Mouse (Mus musculus) olfactory bulb, adult 2 months (tissue): ENCODE measurements at regions not wholly inside any gene's neighbourhood (a gene's known extent, or its start where the extent isn't known, plus 50 kb on each side); places are given as distances from the start of the nearest gene placed in this dataset.

ENCODE experiments used
- H3K27ac ChIP-seq: fragments of 200-500 bp; 2 replicates; pipeline ENCODE4 v1.5.1; 2012; ENCODE audit warnings: low read depth, low read length; ENCODE audit not compliant: insufficient read depth
- H3K4me1 ChIP-seq: fragments of 200-500 bp; 2 replicates; pipeline ENCODE4 v1.6.1; 2012; ENCODE audit warnings: low read length; ENCODE audit not compliant: control insufficient read depth, insufficient read depth
- H3K4me3 ChIP-seq: fragments of 200-500 bp; 2 replicates; pipeline ENCODE4 v1.5.1; 2012; ENCODE audit warnings: mild to moderate bottlenecking, low read depth, low read length, moderate library complexity; ENCODE audit not compliant: insufficient read depth
- CTCF ChIP-seq: fragments of 200-500 bp; IDR thresholded peaks from 2 replicates; pipeline ENCODE4 v1.5.1; 2012; ENCODE audit warnings: low read depth, mild to moderate bottlenecking, low read length, moderate library complexity; ENCODE audit not compliant: insufficient read depth
- POLR2A ChIP-seq: fragments of 200-500 bp; IDR thresholded peaks from 2 replicates; pipeline ENCODE4 v1.6.1; 2012; ENCODE audit warnings: mild to moderate bottlenecking, low read depth, low read length, moderate library complexity; ENCODE audit not compliant: insufficient read depth
- WGBS: fragments of 180-500 bp; shearing (Covaris S2); methylation state at CpG from one replicate; pipeline ENCODE4 v1.1.7; 2018; 5-methylcytosine and 5-hydroxymethylcytosine counted together

DNA sequence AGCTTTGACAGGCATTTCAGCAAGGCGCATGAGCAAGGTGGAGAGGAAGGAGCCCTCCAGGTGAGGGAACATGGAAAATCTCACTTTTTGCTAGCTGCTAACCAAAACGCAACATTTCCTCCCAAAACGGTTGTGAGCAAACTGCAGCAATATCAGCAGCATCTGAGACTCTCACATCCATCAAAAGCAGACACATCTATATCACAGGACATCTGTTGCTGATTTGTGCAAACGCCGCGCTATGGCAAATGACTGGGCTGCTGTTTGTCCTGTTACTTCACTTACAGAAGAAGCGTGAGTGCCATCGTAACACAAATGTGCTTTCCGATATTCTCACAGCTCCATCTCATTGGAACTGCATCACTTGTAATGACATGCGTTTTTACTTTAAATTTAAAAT is 73.5 kb upstream of the Tsc22d1 start:
- no peak for TF ChIP-seq CTCF
- TF ChIP-seq POLR2A, result no peak
- no peaks in the 10 kb centered on the region for H3K4me1 ChIP-seq
- WGBS, result 91% methylated on average over 10 of the region's 10 CpGs

DNA sequence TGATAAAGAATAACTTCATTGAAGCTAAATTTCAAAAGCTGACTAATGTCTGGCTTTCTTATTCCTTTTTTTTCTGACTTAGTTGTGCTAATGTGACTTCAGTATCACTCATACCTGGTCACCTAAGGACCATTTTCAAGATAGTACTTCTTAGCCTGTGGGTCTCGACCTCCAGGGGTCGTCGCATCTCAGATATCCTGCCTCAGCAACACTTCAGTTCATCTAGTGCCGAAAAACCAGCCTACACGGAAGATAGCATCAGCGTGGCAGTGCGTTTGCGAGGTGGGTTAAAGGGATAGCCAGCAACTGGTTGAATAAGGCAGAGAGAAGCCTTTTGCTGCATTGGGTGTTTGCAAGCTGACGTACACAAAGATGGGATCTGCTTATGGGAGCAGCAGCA is 62.9 kb upstream of the Tsc22d1 start:
- WGBS, result 73% methylated on average over 9 of the region's 9 CpGs
- TF ChIP-seq POLR2A, result no peak
- TF ChIP-seq CTCF, result no peak
- H3K4me3 ChIP-seq, result no peak overlapping the region
- no peaks in the 10 kb centered on the region for H3K4me1 ChIP-seq
- no peak overlapping the region for H3K27ac ChIP-seq

More for the DNA sequence above, 73.5 kb upstream of the Tsc22d1 start:
- Histone ChIP-seq H3K4me3 (no peak overlapping the region), H3K27ac (no peak overlapping the region)

DNA sequence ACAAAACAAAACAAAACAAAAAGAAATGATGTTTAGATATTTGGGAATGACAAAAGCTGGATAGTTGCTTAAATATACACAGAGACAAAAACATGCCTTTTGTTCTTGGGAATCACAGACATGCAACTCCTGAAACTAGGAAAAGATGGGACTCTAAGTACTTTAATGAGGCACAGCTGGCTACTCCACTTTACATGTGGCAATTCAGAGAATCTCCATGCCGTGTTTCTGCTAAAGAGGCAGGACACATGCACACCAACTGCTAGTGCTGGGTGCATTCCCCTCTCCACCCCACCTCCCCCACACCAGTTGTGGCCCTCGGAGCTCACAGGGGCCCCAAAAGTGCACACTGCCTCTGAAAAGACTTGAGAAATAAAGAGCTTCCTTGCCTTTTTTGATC is 58.6 kb upstream of the Tsc22d1 start:
- no peak for TF ChIP-seq CTCF
- TF ChIP-seq POLR2A, result no peak
- WGBS, result 77% methylated on average over 2 of the region's 2 CpGs
- H3K4me1 ChIP-seq, result no peaks in the 10 kb centered on the region
- H3K4me3 ChIP-seq, result no peak overlapping the region
- no peak overlapping the region for H3K27ac ChIP-seq

DNA sequence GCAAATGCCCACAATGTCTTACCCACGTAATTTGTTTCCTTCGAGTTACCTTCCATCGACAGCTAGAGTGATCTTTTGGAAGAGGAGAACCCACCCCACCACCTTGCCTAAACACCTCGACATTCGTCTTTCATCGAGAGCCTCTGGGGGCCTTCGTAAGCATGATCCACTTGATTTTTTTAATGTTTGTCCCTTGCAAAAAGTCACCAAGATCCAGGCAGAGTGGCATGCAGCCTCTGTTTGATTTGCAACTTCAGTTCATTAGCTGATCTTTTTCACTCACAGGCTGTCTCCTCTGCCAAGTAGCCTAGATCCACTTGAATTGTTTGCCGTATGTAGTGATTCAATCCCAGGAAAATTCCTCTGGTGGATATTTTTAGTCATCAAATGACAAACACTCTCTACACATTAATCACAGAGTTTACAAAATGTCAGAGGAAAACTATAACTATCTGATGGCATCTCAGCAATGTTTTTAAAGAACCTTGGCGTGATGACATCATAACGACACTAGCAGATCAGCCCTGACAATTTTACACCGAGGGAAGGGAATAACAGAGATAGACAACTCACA is 54.8 kb upstream of the Tsc22d1 start:
- Histone ChIP-seq H3K4me1 (no peaks in the 10 kb centered on the region), H3K27ac (no peak overlapping the region), H3K4me3 (no peak overlapping the region)
- TF ChIP-seq POLR2A, result no peak
- no peak for TF ChIP-seq CTCF
- WGBS, result 88% methylated on average over 11 of the region's 11 CpGs

DNA sequence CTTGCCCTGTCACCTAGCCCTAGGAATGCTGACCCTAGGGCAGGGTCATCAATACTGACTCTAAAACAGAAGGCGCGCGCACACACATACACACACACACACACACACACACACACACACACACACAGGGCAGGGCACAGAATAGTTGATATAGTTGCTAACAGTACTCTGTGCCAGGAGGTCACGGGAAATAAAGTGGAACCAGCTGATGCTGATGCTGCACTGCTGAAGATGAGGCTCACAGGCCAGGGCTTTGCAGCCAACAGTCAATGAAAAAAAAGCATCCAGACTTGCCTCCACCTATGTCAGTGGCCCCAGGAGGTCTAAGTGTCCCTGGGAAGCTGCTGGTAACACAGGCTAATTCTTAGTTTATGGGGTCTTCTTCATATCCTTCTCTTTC is 50.7 kb upstream of the Tsc22d1 start:
- Histone ChIP-seq H3K4me3 (no peak overlapping the region), H3K27ac (no peak overlapping the region), H3K4me1 (no peaks in the 10 kb centered on the region)
- no peak for TF ChIP-seq POLR2A
- no peak for TF ChIP-seq CTCF
- WGBS, result 89% methylated on average over 4 of the region's 4 CpGs
